In genomic region chr11:60256713-60257112, GRCm38 (mm10) we compare ENCODE assay signal across 13 mouse cellular contexts. TPM values are rescaled to one million over a fixed set of nuclear protein-coding genes. Genes with fewer than 3 reads are reported as not detected.
A peak's percentile ranks its signal among the peaks of the same experiment; 100 is the strongest.
DNase-seq lines count a peak whose midpoint lies in the region; ATAC-seq and TF ChIP-seq lines count a peak whose summit lies in the region.
"Had no signal": no experiment of that assay in that cellular context is flagged by ENCODE, and none has a peak within 500 bp of the region (broad histone marks: within the 10 kb centered on the region; RNA-seq: fewer than 3 reads in every experiment).

No protein-coding gene starts in this region.

- no peak overlapping the region for H3K9ac ChIP-seq in kidney, embryonic 15.5 days
- H3K9ac ChIP-seq in midbrain, embryonic 16.5 days (ENCODE audit: low read depth, low read length) = no peak overlapping the region
- no peak overlapping the region for H3K9ac ChIP-seq in midbrain, postnatal 0 days (replicated peaks; ENCODE audit: low read length, poor library complexity, severe bottlenecking)
- H3K9ac ChIP-seq in stomach, embryonic 15.5 days = no peak overlapping the region
- H3K9ac ChIP-seq in liver, embryonic 11.5 days (ENCODE audit: low read depth, low read length) = no peak overlapping the region
- H3K9ac ChIP-seq: embryonic facial prominence, embryonic 12.5 days; limb, embryonic 12.5 days; liver, embryonic 15.5 days had no signal

- peaks cover 11% of the 10 kb centered on the region for H3K4me1 ChIP-seq in kidney, embryonic 15.5 days
- peaks cover 8% of the 10 kb centered on the region; the same call in 1 of the 2 replicates for H3K4me1 ChIP-seq in midbrain, embryonic 16.5 days (ENCODE audit: control insufficient read depth, insufficient read depth, low read length)
- H3K4me1 ChIP-seq in midbrain, postnatal 0 days (ENCODE audit: insufficient read depth, low read length) = no peaks in the 10 kb centered on the region
- H3K4me1 ChIP-seq in stomach, embryonic 15.5 days = no peaks in the 10 kb centered on the region; the same call in 1 of the 2 replicates
- no peaks in the 10 kb centered on the region for H3K4me1 ChIP-seq in liver, embryonic 11.5 days (replicated peaks; ENCODE audit: control insufficient read depth, insufficient read depth, low read length)
- H3K4me1 ChIP-seq: liver, embryonic 15.5 days had no signal

- 74% methylated on average over 9 of the region's 9 CpGs for WGBS in kidney, embryonic 15.5 days
- 86% methylated on average over 9 of the region's 9 CpGs for WGBS in midbrain, embryonic 16.5 days
- 84% methylated on average over 9 of the region's 9 CpGs for WGBS in midbrain, postnatal 0 days
- WGBS in stomach, embryonic 15.5 days = 81% methylated on average over 9 of the region's 9 CpGs
- 88% methylated on average over 9 of the region's 9 CpGs for WGBS in liver, embryonic 11.5 days

- no peak for ATAC-seq in kidney, embryonic 15.5 days (replicated peaks; ENCODE audit: low FRiP score)
- ATAC-seq in midbrain, embryonic 16.5 days = no peak
- ATAC-seq in midbrain, postnatal 0 days (ENCODE audit: low FRiP score) = no peak
- no peak for ATAC-seq in stomach, embryonic 15.5 days (ENCODE audit: insufficient read depth, low FRiP score, low read depth)
- ATAC-seq in liver, embryonic 11.5 days (replicated peaks; ENCODE audit: low FRiP score) = no peak

- H3K36me3 ChIP-seq in kidney, embryonic 15.5 days = peaks cover 31% of the 10 kb centered on the region
- H3K36me3 ChIP-seq in midbrain, embryonic 16.5 days (ENCODE audit: control insufficient read depth, insufficient read depth, low read length) = peaks cover 4% of the 10 kb centered on the region
- peaks cover 31% of the 10 kb centered on the region for H3K36me3 ChIP-seq in midbrain, postnatal 0 days (ENCODE audit: insufficient read depth, low read length)
- 0 out of 2 replicates have a peak, but pooled peaks cover 4% of the 10 kb centered on the region for H3K36me3 ChIP-seq in stomach, embryonic 15.5 days
- H3K36me3 ChIP-seq in liver, embryonic 11.5 days (ENCODE audit: control insufficient read depth, insufficient read depth, low read length) = no peaks in the 10 kb centered on the region
- H3K36me3 ChIP-seq: liver, embryonic 15.5 days had no signal

- intact Hi-C loops in gastrocnemius, adult 2 months (cut with DNase I) = no loop called here
- intact Hi-C loops in gastrocnemius, postnatal 14 days (cut with DNase I; ENCODE audit: low total_unique reads) = no loop called here

- DNase-seq in gastrocnemius, adult 2 months = no peak
- DNase-seq in gastrocnemius, postnatal 14 days = no peak
- no peak for DNase-seq in kidney, postnatal 36 days
- no peak for DNase-seq in midbrain, postnatal 0 days (ENCODE audit: low spot score)
- no peak for DNase-seq in liver, embryonic 11.5 days (ENCODE audit: low spot score)
- DNase-seq: gastrocnemius, postnatal 25 days; thymus, postnatal 25 days had no signal

- peak overlapping the region; percentile 80 for H3K27ac ChIP-seq in gastrocnemius, adult 2 months
- 0 out of 2 replicates have a peak overlapping the region, but pooled peaks have one; percentile 42 for H3K27ac ChIP-seq in kidney, embryonic 15.5 days
- peak overlapping the region; percentile 6; the same call in 1 of the 2 replicates for H3K27ac ChIP-seq in midbrain, embryonic 16.5 days (ENCODE audit: low read length)
- no peak overlapping the region for H3K27ac ChIP-seq in midbrain, postnatal 0 days (ENCODE audit: low read depth, low read length)
- H3K27ac ChIP-seq in stomach, embryonic 15.5 days = peak overlapping the region; percentile 7; the same call in 1 of the 2 replicates
- no peak overlapping the region for H3K27ac ChIP-seq in liver, embryonic 11.5 days (ENCODE audit: low read depth, low read length)
- H3K27ac ChIP-seq: embryonic facial prominence, embryonic 12.5 days; liver, embryonic 15.5 days had no signal

- H3K9me3 ChIP-seq in kidney, embryonic 15.5 days (replicated peaks) = no peaks in the 10 kb centered on the region
- no peaks in the 10 kb centered on the region for H3K9me3 ChIP-seq in midbrain, embryonic 16.5 days (replicated peaks; ENCODE audit: control insufficient read depth, low read length, poor library complexity, severe bottlenecking)
- no peaks in the 10 kb centered on the region for H3K9me3 ChIP-seq in midbrain, postnatal 0 days (ENCODE audit: low read length)
- no peaks in the 10 kb centered on the region for H3K9me3 ChIP-seq in stomach, embryonic 15.5 days
- no peaks in the 10 kb centered on the region for H3K9me3 ChIP-seq in liver, embryonic 11.5 days (ENCODE audit: control insufficient read depth, low read length)
- H3K9me3 ChIP-seq: embryonic facial prominence, embryonic 12.5 days; limb, embryonic 12.5 days; liver, embryonic 15.5 days had no signal

- H3K4me3 ChIP-seq in gastrocnemius, adult 2 months = no peak overlapping the region
- H3K4me3 ChIP-seq in kidney, embryonic 15.5 days (replicated peaks) = no peak overlapping the region
- no peak overlapping the region for H3K4me3 ChIP-seq in midbrain, embryonic 16.5 days (ENCODE audit: low read depth, low read length)
- H3K4me3 ChIP-seq in midbrain, postnatal 0 days (ENCODE audit: low read depth, low read length) = no peak overlapping the region
- H3K4me3 ChIP-seq in stomach, embryonic 15.5 days (replicated peaks) = no peak overlapping the region
- H3K4me3 ChIP-seq in liver, embryonic 11.5 days (ENCODE audit: low read depth, low read length) = no peak overlapping the region
- H3K4me3 ChIP-seq: embryonic facial prominence, embryonic 12.5 days; limb, embryonic 12.5 days; liver, embryonic 15.5 days had no signal

- H3K27me3 ChIP-seq in kidney, embryonic 15.5 days = no peaks in the 10 kb centered on the region
- no peaks in the 10 kb centered on the region for H3K27me3 ChIP-seq in midbrain, embryonic 16.5 days (ENCODE audit: control insufficient read depth, insufficient read depth, low read depth, low read length)
- H3K27me3 ChIP-seq in midbrain, postnatal 0 days (ENCODE audit: insufficient read depth, low read length) = no peaks in the 10 kb centered on the region
- H3K27me3 ChIP-seq in stomach, embryonic 15.5 days (replicated peaks) = no peaks in the 10 kb centered on the region
- H3K27me3 ChIP-seq in liver, embryonic 11.5 days (replicated peaks; ENCODE audit: control insufficient read depth, insufficient read depth, low read length) = no peaks in the 10 kb centered on the region
- H3K27me3 ChIP-seq: embryonic facial prominence, embryonic 12.5 days; limb, embryonic 12.5 days; liver, embryonic 15.5 days had no signal

- no peak for TF ChIP-seq CTCF in gastrocnemius, adult 2 months (IDR thresholded peaks at IDR 0.05)
- TF ChIP-seq CTCF in midbrain, postnatal 0 days (IDR thresholded peaks at IDR 0.05) = no peak

- H3K4me2 ChIP-seq in kidney, embryonic 15.5 days = no peak overlapping the region
- H3K4me2 ChIP-seq in midbrain, embryonic 16.5 days (ENCODE audit: low read length) = no peak overlapping the region
- H3K4me2 ChIP-seq in midbrain, postnatal 0 days (ENCODE audit: low read depth, low read length, poor library complexity, severe bottlenecking) = no peak overlapping the region
- H3K4me2 ChIP-seq in stomach, embryonic 15.5 days = no peak overlapping the region
- no peak overlapping the region for H3K4me2 ChIP-seq in liver, embryonic 11.5 days
- H3K4me2 ChIP-seq: embryonic facial prominence, embryonic 12.5 days; limb, embryonic 12.5 days; liver, embryonic 15.5 days had no signal

RNA-seq across cellular contexts. Expression of gene Srebf1, which starts 34.3 kb away (rescaled TPM):
- 10 to 100 TPM; 27.5 to 43.4 TPM for total RNA-seq in gastrocnemius, adult 2 months (2021)
- total RNA-seq in gastrocnemius, postnatal 14 days (2021) = 10 to 100 TPM; 20.9 to 24.5 TPM
- polyA plus RNA-seq in kidney, embryonic 15.5 days (2015; fragmentation: Nextera tagmentation; extraction: Ambion mirVana) = 56.3 and 60.0 TPM in 2 replicates
- 31.9 and 34.1 TPM in 2 replicates for polyA plus RNA-seq in midbrain, embryonic 16.5 days (2015; fragmentation: Nextera tagmentation; extraction: Ambion mirVana)
- 77.1 and 96.5 TPM in 2 replicates for total RNA-seq in midbrain, postnatal 0 days (2014; rRNA removed)
- 34.5 and 38.1 TPM in 2 replicates for polyA plus RNA-seq in midbrain, postnatal 0 days (2015; fragmentation: Nextera tagmentation; extraction: Ambion mirVana)
- 81.5 and 83.5 TPM in 2 replicates for polyA plus RNA-seq in stomach, embryonic 15.5 days (2015; fragmentation: Nextera tagmentation; extraction: Ambion mirVana)
- polyA plus RNA-seq in liver, embryonic 11.5 days (2014; fragmentation: Nextera tagmentation; extraction: Ambion mirVana) = 78.2 and 78.7 TPM in 2 replicates

Comparison
In these comparisons a context has a peak if more than half of its experiments do, and no peak if none do; other contexts are left out.
1. H3K27ac ChIP-seq: peak in gastrocnemius, adult 2 months (single experiment), kidney, embryonic 15.5 days (single experiment), midbrain, embryonic 16.5 days (single experiment) and stomach, embryonic 15.5 days (single experiment); none in midbrain, postnatal 0 days (single experiment) and liver, embryonic 11.5 days (single experiment).